Mouse (Mus musculus) left cerebral cortex, adult 2 months (tissue): ENCODE data around the gene Cep68. TPM values are rescaled to one million over a fixed set of nuclear protein-coding genes. Genes with fewer than 3 reads are reported as not detected.
"Not testable (repeated sequence)": the region's sequence is repeated elsewhere in the genome, so short reads cannot be mapped to it uniquely, and the experiment has no call there.

Experiments used
- DNase-seq, 2 experiments: peaks; one replicate each; pipeline ENCODE4 v3.0.0; 2021 to 2022; ENCODE audit warnings: low spot score in 2 of 2, mixed read lengths in 1 of 2; ENCODE audit errors: extremely low spot score in 1 of 2
- H3K27ac ChIP-seq: fragments of 200-600 bp; 2 replicates; pipeline ENCODE4 v1.8.1; 2022
- H3K4me3 ChIP-seq: fragments of 200-600 bp; 2 replicates; pipeline ENCODE4 v1.8.1; 2022
- CTCF ChIP-seq: fragments of 200-600 bp; IDR thresholded peaks from 2 replicates; pipeline ENCODE4 v1.8.1; 2022; ENCODE audit warnings: antibody characterized with exemption, mild to moderate bottlenecking, moderate library complexity
- intact Hi-C: fragments of 180-260 bp; cut with DNase I; formaldehyde crosslinking; loops from one replicate; pipeline ENCODE4 v1.15.1; 2025
- total RNA-seq, 2 experiments: library from RNA; stranded (reverse); gene quantifications; 2 replicates each; pipeline ENCODE4 v1.2.3; 2021

Gene Cep68
- total RNA-seq, 2 experiments from 2014 or later, result 31.5 to 32.5 TPM

DNA sequence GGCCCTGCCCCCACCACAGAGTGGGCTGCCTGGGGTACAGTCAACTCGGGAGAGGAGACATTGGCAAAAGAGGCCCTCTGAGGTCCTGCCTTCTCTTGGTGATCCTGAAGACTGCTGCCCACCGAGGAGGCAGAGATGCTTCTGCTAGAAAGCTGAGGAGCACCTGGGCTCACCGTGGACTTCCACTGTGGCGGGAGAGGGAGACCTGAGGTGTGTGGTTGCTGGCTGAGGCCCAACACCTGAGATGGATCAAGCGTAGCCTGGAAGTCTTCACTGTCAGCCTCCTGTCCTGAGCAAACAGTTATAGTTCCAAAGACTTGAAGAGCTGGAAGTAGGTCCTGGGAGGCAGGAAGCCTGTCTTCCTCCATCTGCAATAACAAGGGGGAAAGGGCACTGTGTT, 8.9 kb downstream of the Cep68 start:
- no peak for TF ChIP-seq CTCF
- H3K4me3 ChIP-seq, result no peak overlapping the region
- intact Hi-C loops, result no loop called here
- no peak for DNase-seq
- no peak overlapping the region for H3K27ac ChIP-seq

DNA sequence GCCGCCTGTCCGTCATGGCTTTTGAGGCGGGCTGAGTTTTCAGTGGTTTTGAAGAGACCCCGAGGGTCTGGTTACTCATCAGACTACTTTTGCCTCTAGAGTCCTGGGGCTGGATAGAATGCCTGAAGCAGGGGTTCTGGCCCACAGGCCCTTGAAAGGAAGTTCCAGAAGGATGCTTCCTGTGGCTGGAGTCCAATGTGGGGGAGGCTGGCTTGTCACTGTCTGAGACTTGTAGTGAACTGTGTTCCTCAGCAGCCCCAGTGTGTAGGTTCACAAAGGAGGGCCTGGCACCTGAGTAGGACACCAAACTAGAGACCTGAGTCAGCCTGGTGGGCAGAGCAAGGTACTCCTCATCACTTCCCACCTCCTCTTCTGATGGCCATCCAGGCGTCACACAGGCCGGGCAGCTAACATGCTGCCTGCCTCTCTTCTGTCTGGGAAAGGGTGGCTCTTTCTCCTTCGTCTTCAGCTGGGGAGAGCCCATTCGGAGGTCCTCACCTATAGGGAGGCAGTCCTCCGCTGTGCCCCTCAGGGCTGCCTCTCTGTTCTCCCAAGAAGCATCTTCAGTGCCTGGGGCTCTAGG, 9.9 kb downstream of the Cep68 start:
- peak overlapping the region; percentile 15; the same call in 1 of the 2 replicates for H3K27ac ChIP-seq
- no peak for TF ChIP-seq CTCF
- intact Hi-C loops, result no loop called here
- H3K4me3 ChIP-seq, result no peak overlapping the region
- DNase-seq, result no peak

- DNase-seq, result no peak
- no peak overlapping the region for H3K27ac ChIP-seq
- no peak overlapping the region for H3K4me3 ChIP-seq
- no peak for TF ChIP-seq CTCF
- intact Hi-C loops, result no loop called here
Measured at GRCm38 (mm10) chr11:20237976-20238375, 11.3 kb downstream of the Cep68 start.

DNA sequence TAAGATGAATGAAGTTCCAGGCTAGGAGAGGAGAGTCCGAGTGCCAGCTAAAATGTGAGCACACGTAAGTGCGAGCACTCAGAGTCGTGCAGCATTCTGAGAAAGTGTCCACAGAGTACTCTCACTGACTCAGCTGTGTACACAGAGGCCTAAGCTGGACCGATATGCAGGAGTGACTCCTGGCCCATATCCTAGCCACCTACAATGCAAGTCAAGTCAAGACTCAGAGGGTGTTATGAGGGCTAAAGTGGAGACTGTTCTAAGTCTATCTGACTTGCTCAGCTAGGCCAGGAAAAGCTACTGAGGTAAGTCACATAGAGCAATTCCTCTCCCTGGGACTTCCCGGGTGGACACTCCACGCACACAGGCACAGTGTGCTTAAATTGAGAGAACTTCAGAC, 12.2 kb downstream of the Cep68 start:
- TF ChIP-seq CTCF, result no peak
- Histone ChIP-seq H3K27ac (no peak overlapping the region), H3K4me3 (no peak overlapping the region)
- intact Hi-C loops, result no loop called here
- DNase-seq, result no peak

- DNase-seq, result no peak
- H3K4me3 ChIP-seq, result no peak overlapping the region
- no peak overlapping the region for H3K27ac ChIP-seq
- TF ChIP-seq CTCF, result peak; percentile 19
- intact Hi-C loops, result no loop called here
Measured at GRCm38 (mm10) chr11:20234233-20234632, 15.0 kb downstream of the Cep68 start.

- no peak for DNase-seq
- Histone ChIP-seq H3K27ac (peak overlapping the region; percentile 67), H3K4me3 (no peak overlapping the region)
- no peak for TF ChIP-seq CTCF
- intact Hi-C loops, result no loop called here
Measured at GRCm38 (mm10) chr11:20232016-20232755, 17.0 kb downstream of the Cep68 start.

GRCm38 (mm10) chr11:20231128-20231878, 17.9 kb downstream of the Cep68 start:
- Histone ChIP-seq H3K4me3 (no peak overlapping the region), H3K27ac (peak overlapping the region; percentile 51)
- no peak for DNase-seq
- TF ChIP-seq CTCF, result peak; percentile 32
- intact Hi-C loops, result no loop called here

DNA sequence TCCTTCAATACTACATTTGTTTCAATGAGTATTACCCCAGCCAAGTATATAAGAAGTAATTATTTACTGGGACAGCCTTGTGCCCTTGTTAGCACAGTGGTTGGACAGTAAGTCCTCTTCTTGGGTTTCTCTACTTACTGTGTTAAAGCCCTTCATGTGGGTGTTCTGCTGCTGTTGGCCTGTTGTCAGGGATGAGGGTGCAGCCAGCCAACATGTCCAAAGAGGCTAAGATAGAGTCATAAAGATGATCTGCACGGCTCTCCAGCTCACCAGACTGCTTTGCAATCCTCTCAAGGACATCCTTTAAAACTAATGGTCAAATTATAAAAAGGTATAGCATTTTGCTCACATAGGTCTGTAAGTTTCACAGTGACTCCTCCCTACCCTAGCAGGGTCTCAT, 18.9 kb downstream of the Cep68 start:
- Histone ChIP-seq H3K4me3 (no peak overlapping the region), H3K27ac (peak overlapping the region; percentile 51)
- no peak for DNase-seq
- intact Hi-C loops, result no loop called here
- TF ChIP-seq CTCF, result no peak

DNA sequence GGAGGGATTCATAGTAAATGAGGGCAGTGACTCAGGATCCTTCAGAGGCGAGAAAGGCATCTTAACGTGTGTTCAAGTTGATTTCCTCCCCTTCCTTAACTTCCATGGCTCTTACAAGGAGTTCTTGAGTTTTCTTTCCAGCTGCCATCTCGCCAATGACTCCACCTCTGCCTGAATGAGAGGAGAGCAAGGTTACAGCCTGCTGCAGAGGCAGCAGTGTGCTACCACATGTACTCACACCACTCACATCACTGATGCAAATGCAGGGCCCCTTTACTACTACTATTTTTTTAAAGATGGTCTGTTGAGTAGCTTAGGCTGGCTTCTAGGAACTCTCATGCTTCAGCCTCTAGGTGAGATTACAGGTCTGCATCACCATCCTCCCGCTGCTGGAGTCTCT, 19.9 kb downstream of the Cep68 start:
- no peak for TF ChIP-seq CTCF
- Histone ChIP-seq H3K4me3 (no peak overlapping the region), H3K27ac (no peak overlapping the region; the same call in 1 of the 2 replicates)
- intact Hi-C loops, result no loop called here
- no peak for DNase-seq

DNA sequence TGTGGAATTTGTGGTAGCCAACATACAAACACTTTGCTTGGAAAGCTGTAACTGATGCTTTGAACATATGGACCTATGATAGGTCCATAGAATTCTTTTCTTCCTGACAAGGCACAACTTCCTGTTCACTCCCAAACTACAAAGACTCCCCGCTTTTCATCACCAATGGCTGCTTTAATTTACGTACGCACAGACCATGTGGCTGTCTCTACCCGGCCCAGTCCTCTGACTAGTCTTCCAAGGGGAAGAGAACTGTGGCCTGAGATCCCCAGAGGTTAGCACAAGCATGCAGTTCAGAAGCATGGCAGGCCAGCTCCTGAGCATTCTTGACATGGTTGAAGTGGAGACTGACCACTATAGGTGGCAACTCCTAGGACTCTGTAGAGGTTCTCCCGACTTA, 20.6 kb downstream of the Cep68 start:
- Histone ChIP-seq H3K4me3 (no peak overlapping the region), H3K27ac (no peak overlapping the region; the same call in 1 of the 2 replicates)
- DNase-seq, result no peak
- TF ChIP-seq CTCF, result no peak
- intact Hi-C loops, result no loop called here

- no peak overlapping the region for H3K27ac ChIP-seq
- no peak overlapping the region for H3K4me3 ChIP-seq
- no peak for DNase-seq
- intact Hi-C loops, result no loop called here
- no peak for TF ChIP-seq CTCF
Measured at GRCm38 (mm10) chr11:20225938-20226337, 23.3 kb downstream of the Cep68 start.

- intact Hi-C loops, result no loop called here
- no peak for TF ChIP-seq CTCF
- DNase-seq, result no peak
- Histone ChIP-seq H3K4me3 (no peak overlapping the region), H3K27ac (no peak overlapping the region)
Measured at GRCm38 (mm10) chr11:20224196-20224595, 25.0 kb downstream of the Cep68 start.

DNA sequence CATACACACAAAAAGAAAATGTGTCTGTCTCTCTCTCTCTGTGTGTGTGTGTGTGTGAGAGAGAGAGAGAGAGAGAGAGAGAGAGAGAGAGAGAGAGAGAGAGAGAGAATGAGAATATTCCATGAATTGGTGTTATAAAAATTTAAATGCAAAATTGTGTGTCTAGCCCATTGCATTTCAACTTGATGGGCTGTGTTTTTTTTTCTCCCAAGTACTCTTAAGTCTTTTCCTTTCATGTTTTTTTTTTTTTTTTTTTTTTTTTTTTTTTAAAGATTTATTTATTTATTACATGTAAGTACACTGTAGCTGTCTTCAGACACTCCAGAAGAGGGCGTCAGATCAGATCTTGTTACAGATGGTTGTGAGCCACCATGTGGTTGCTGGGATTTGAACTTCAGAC, 27.6 kb downstream of the Cep68 start:
- H3K27ac ChIP-seq, DNase-seq, intact Hi-C loops, H3K4me3 ChIP-seq: not testable (repeated sequence)
